Mouse (Mus musculus) yolk sac, embryonic 10.5 days (tissue): ENCODE measurements at regions not wholly inside any gene's neighbourhood (a gene's known extent, or its start where the extent isn't known, plus 50 kb on each side); places are given as distances from the start of the nearest gene placed in this dataset.
"Not testable (repeated sequence)": the region's sequence is repeated elsewhere in the genome, so short reads cannot be mapped to it uniquely, and the experiment has no call there.

Source experiments
- DNase-seq: peaks from one replicate; pipeline ENCODE4 v3.0.0-alpha.2; 2017; ENCODE audit warnings: low spot score

DNA sequence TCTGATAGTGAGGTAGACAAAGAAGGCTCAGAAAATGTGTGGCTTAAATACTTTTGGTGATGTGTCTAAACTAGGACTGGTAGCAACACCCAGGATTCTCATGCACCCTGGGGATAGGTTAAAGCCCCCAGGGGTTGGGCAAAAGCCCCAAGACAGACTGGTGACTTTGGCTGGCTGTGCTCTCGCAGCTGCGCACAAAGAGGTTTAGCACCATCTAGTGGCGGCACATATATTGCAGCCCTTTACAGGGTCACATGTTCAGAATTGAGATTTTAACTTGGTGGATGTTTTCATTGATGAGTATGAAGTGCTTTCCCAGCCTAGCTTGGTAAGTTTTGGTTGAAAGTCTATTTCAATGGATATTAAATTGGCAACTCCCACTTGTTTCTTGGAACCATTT is 167.3 kb downstream of the Gm44 start:
- not testable (repeated sequence) for DNase-seq

DNA sequence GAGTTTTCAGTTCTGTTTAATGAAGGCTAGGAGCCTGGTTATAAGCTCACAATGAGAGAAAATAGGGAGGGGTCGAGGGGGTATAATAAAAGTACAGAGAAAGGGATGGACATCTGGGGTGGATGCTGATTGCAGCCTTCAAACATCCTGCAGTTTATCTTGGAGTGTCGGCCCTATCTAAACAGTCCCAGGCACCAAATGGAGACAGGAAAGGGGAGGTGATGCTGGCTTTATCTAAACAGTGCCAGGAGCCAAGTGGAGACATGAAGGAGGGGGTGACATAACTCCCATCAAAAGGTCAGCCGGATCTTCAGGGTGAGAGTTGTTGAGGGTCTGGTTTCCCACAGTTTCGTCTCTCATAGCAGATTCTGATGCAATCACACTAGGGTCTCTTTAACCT is 193.2 kb downstream of the Gm44 start:
- peak; percentile 1 for DNase-seq
